Comparison of ENCODE assay signal across 8 mouse cellular contexts in genomic region chr5:118879808-118880478, GRCm38 (mm10).
DNase-seq lines count a peak whose midpoint lies in the region; ATAC-seq and TF ChIP-seq lines count a peak whose summit lies in the region.

No protein-coding gene starts in this region.

- H3K4me3 ChIP-seq in midbrain, embryonic 14.5 days (replicated peaks; ENCODE audit: low read depth, low read length), result no peak overlapping the region
- H3K4me3 ChIP-seq in stomach, postnatal 0 days (ENCODE audit: low read depth, low read length), result no peak overlapping the region

- peak; percentile 88 for TF ChIP-seq CTCF in stomach, postnatal 0 days (IDR thresholded peaks at IDR 0.05; ENCODE audit: low read depth)

- TF ChIP-seq EP300 in stomach, postnatal 0 days (optimal IDR thresholded peaks at IDR 0.05), result no peak

- 24% methylated on average over 13 of the region's 13 CpGs for WGBS in midbrain, embryonic 14.5 days
- WGBS in stomach, postnatal 0 days, result 20% methylated on average over 13 of the region's 13 CpGs

- DNase-seq in frontal cortex, adult 2 months (ENCODE audit: extremely low spot score in 1 of 2, low spot score in 1 of 2), result peak; percentile 35 to 84
- DNase-seq in cerebellum, postnatal 10 days, result peak; percentile 85 to 90
- peak; percentile 58 to 59 for DNase-seq in frontal cortex, postnatal 25 days (ENCODE audit: low spot score in 2 of 2)
- peak; percentile 59 for DNase-seq in induced T-regulatory cell, adult 2 months (ENCODE audit: low read depth)
- DNase-seq in left cerebral cortex, adult 8-10 months (ENCODE audit: low spot score in 2 of 2), result peak; percentile 36 to 38
- peak; percentile 92 for DNase-seq in midbrain, embryonic 14.5 days
- DNase-seq in stomach, postnatal 0 days (ENCODE audit: low spot score), result peak; percentile 63

- no peak overlapping the region for H3K9ac ChIP-seq in midbrain, embryonic 14.5 days (replicated peaks; ENCODE audit: low read length)
- H3K9ac ChIP-seq in stomach, postnatal 0 days (ENCODE audit: low read length), result no peak overlapping the region

- H3K4me1 ChIP-seq in midbrain, embryonic 14.5 days (ENCODE audit: control insufficient read depth, insufficient read depth, low read length), result no peaks in the 10 kb centered on the region
- no peaks in the 10 kb centered on the region for H3K4me1 ChIP-seq in stomach, postnatal 0 days (replicated peaks; ENCODE audit: control insufficient read depth, insufficient read depth)

- no peaks in the 10 kb centered on the region for H3K9me3 ChIP-seq in midbrain, embryonic 14.5 days (ENCODE audit: control insufficient read depth, low read length)
- H3K9me3 ChIP-seq in stomach, postnatal 0 days (ENCODE audit: control insufficient read depth, low read length), result no peaks in the 10 kb centered on the region

- peaks cover 44% of the 10 kb centered on the region for H3K27me3 ChIP-seq in midbrain, embryonic 14.5 days (ENCODE audit: control insufficient read depth, insufficient read depth, low read length)
- H3K27me3 ChIP-seq in stomach, postnatal 0 days (ENCODE audit: control insufficient read depth, insufficient read depth, low read length), result peaks cover 2% of the 10 kb centered on the region; the same call in 1 of the 2 replicates

- no peak overlapping the region for H3K4me2 ChIP-seq in midbrain, embryonic 14.5 days (ENCODE audit: low read length)
- H3K4me2 ChIP-seq in stomach, postnatal 0 days (replicated peaks; ENCODE audit: low read depth), result no peak overlapping the region

- ATAC-seq in frontal cortex, adult (ENCODE audit: low TSS enrichment), result no peak
- ATAC-seq in midbrain, embryonic 14.5 days (ENCODE audit: low FRiP score, low TSS enrichment), result peak; percentile 31; the same call in 1 of the 2 replicates
- ATAC-seq in stomach, postnatal 0 days (ENCODE audit: low FRiP score, low TSS enrichment), result peak; percentile 45

- H3K27ac ChIP-seq in midbrain, embryonic 14.5 days (replicated peaks; ENCODE audit: low read depth, low read length), result 0 out of 2 replicates have a peak overlapping the region, but pooled peaks have one; percentile 13
- H3K27ac ChIP-seq in stomach, postnatal 0 days (replicated peaks), result no peak overlapping the region

- H3K36me3 ChIP-seq in midbrain, embryonic 14.5 days (ENCODE audit: control insufficient read depth, insufficient read depth, low read length), result no peaks in the 10 kb centered on the region
- no peaks in the 10 kb centered on the region for H3K36me3 ChIP-seq in stomach, postnatal 0 days (ENCODE audit: control insufficient read depth, insufficient read depth, low read length)

Comparison
In these comparisons a context has a peak if more than half of its experiments do, and no peak if none do; other contexts are left out.
1. DNase-seq: peak in every context shown above with its lines; median percentile 92 in midbrain, embryonic 14.5 days; 88 in cerebellum, postnatal 10 days; 63 in stomach, postnatal 0 days; 60 in frontal cortex, adult 2 months; 59 in induced T-regulatory cell, adult 2 months; 58 in frontal cortex, postnatal 25 days; 37 in left cerebral cortex, adult 8-10 months.